Mouse (Mus musculus): ENCODE measurements around the gene Med25.
A peak's percentile ranks its signal among the peaks of the same experiment; 100 is the strongest.

Med25 gene

GRCm38 (mm10) chr7:44892276-44892921, at the start of gene Med25:
TSS of gene Med25 (minus strand) at chr7:44892712.
- DNase-seq, result peak; percentile 95

DNA sequence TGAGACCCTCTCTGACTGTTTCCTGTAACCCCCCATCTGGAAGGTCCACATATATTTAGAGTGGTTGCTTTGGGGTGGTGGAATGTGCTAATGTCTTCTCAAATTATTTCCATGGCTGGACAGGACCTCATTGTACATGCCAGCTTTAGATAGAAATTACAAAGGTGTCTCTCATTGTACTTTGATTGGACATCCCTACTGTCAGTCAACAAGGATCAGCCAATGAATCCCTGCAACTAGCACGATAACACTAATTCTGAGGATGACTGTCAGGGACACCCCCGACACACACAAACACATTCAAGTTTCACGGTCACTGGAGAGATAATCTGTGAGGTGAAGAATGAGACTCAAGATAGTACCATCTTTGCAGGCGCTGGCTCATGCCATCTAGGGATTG, 46.2 kb upstream of the Med25 start:
- no peak for DNase-seq

DNA sequence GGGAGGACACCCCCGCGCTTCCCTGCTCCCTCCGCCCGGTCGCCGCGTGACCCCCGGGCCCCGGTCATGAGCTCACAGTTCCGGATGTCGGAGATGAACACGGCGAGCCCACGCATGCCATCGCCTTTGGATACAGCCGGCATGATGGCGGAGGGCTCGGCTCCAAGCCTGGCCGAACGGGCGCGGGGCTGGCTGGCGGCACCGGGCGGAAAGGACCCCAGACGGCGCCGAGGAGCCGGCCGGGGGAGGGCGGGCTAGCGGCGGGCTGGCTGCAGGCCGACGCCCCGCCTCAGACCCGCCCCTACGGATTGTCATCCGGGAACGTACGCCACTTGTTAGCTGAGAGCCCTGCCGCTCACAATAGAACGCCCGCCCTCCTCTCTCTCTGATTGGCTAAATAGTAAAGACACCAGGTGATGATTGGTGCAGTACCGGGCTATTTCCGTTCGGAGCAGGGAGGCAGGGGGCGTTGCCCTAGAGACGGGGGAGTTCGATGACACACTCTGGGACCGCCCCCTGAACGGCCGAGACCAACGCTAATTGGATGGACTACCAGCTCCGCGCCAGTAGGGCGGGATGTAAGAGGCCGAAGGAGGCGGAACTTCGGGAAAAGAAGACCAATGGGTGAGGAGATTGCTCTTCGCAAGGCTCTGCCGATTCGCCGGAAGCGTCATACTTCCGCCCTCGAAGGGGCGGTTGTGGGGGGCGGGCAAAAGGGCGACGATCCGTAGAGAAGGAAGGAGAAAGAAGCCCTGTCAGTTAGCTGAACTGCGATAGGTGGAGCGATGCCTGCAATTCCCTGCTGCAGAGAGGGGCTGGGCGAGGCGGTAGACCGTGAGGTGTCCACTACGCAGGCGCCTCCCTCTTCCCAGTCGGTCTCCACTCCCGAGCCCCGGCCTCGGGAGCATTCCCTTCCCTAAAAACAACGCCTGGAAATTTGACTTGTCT, 37.0 kb upstream of the Med25 start, which contains the start of gene Ap2a1:
Ap2a1 (minus strand) TSS at position 293 of the 948 bp plus-strand sequence.
- DNase-seq, result peak; percentile 99

GRCm38 (mm10) chr7:44928570-44928969, 36.1 kb upstream of the Med25 start:
- DNase-seq, result no peak

DNA sequence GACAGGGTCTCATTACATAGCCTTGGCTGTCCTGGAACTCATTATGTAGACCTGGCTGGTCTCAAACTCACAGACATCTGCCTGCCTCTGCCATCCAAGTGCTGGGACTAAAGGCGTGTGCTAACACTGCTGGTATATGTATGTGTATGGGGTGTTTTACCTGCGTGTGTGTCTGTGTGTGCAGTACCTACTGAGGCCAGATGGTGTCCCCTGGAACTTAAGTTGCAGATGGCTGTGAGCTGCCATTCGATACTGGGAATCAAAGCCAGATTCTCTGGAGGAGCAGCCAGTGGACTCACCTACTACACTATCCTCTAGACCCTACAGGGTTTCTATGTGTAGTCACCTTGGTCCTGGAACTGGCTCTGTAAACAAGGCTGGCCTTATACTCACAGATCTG, 33.0 kb upstream of the Med25 start:
- DNase-seq, result peak; percentile 49

GRCm38 (mm10) chr7:44922530-44922929, 30.0 kb upstream of the Med25 start:
- DNase-seq, result no peak

DNA sequence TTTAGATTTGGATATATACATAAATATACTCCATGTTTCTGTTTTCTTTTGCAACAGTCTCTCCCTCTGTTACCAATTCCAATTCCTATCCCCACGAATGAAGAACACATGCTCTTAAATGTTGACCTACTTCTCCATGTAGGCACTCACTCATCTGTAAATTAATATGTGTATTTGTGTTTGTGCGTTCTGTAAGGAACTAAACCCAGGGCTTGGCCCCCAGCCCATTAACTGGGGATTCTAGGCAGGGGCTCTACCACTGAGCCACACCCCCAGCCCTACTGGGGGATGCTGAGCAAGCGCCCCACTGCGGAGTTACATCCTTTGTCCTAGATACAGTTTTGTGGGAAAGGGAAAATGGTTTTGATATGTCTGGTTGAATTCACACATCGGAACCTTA, 26.6 kb upstream of the Med25 start:
- no peak for DNase-seq

GRCm38 (mm10) chr7:44918219-44918618, 25.7 kb upstream of the Med25 start:
- no peak for DNase-seq

DNA sequence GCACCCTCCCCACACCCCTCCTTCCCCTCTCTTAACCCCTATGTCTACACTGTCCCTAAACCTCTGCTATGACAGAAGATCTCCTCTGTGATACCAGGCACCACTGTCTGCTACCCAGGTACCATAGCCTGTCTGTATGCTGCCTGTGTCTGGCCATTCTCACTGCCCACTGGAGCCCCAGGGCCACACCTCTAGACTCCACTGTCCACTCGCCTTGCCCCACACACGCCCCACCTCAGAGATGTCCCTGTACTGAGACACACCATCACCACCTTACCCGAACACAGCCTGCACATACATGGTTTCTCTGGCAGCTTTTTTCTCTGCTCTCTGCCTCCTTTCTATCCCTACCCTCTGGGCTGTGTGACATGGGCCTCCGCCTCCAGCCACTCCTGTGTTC, 24.4 kb upstream of the Med25 start:
- DNase-seq, result no peak

- DNase-seq, result no peak
Observed at GRCm38 (mm10) chr7:44916191-44916590, 23.7 kb upstream of the Med25 start.

- DNase-seq, result no peak
Observed at GRCm38 (mm10) chr7:44915314-44915713, 22.8 kb upstream of the Med25 start.

DNA sequence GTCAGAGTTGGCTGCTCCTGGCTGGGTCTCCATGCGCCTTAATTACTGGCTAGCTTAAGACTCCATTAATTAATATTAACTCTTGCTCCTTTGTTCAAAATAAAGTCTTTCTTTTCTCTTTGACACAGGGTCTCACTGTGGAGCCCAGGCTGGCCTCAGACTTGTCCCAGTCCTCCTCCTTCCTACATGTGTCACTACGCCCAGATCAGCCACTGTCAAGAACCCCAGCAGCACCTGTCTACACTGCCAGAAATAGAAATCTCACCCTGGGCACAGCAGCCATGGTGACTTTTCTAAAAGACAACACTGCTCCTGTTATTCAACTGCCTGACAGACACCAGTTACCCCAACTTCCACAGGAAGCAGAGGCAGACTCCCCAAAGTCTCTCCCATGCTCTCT, 21.9 kb upstream of the Med25 start:
- DNase-seq, result no peak

- DNase-seq, result no peak
Observed at GRCm38 (mm10) chr7:44908706-44909476, 16.4 kb upstream of the Med25 start.

DNA sequence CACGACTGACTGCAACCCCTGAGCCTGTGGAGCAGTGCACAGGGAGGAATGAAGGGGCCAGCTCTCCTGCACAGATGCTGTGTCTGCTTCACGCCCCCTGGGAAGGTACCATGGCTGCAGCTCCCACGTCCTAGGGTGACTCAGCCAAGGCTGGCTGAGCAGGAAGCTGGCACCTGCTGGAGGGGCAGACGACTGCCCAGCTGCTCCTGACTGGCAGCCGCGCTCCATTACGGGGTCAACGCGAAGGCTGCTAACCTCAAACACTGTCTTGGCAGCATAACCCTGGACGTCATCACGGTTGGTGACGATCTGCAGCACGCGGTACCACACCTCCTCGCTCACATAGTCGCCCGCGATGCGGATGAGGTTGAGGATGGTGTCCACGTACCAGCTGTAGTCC, 12.9 kb upstream of the Med25 start:
- no peak for DNase-seq

- DNase-seq, result peak; percentile 48
Observed at GRCm38 (mm10) chr7:44901230-44901722, 8.8 kb upstream of the Med25 start.

GRCm38 (mm10) chr7:44900632-44901031, 8.1 kb upstream of the Med25 start:
- DNase-seq, result no peak

DNA sequence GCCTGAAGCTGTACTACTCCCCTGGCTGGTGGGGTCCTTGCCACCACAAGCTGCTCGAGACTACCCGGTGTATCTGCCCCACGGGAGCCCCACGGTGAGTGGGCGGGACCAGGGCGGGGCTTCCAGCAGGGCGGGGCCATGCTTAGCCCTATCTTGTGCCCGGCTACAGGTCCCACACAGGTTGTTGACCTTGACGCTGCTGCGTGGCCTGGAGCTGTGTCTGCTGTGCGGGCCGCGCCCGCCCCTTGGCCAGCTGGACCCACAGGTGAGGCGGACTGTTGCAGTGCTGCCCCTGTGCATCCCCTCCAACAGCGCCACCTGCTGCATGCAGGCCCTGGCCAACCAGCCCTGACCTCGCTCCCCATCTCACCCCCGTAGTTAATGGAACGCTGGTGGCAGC, 6.1 kb upstream of the Med25 start:
- DNase-seq, result peak; percentile 58

DNA sequence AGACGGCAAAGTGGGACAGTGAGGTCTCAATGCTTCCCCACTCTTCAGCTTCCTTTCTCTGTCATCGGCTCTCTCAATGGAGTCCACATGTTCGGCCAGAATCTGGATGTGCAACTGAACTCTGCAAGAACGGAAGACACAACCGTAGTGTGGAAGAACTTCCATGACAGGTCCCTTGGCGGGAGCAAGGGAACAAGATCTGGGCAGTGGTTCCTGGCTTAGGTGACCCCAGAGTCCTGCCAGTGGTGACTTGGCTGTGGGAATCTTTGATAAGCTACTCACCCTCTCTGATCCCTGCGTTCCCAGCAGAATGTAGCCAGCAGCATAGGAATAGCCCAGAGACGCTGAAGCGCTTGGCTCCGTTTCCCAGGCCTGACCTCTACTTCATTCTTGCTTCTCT, 4.0 kb upstream of the Med25 start:
- no peak for DNase-seq

GRCm38 (mm10) chr7:44895593-44896434, 3.3 kb upstream of the Med25 start, which contains the start of gene Fuz:
TSS of gene Fuz (plus strand) at chr7:44896079.
- DNase-seq, result peak; percentile 92

GRCm38 (mm10) chr7:44895206-44895592, 2.7 kb upstream of the Med25 start:
- DNase-seq, result no peak

DNA sequence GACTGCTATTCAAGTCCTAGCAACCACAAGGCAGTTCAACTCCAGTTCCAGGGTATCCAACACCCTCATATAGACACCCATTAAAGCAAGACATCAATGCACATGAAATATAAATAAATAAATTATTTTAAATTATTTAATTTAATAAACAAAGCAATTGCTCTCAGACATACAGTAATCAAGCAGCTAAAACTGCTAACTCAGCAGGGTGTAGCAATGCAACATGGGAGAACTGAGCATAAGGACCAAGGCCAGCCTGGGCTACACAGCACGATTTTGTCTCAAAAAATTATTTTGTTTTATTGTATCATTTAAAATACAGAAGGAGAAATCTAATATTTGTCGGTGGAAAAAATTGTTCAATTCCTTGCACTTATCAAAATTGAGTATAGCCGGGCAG, 1.7 kb upstream of the Med25 start:
- DNase-seq, result no peak

GRCm38 (mm10) chr7:44893197-44893596, 685 bp upstream of the Med25 start:
- no peak for DNase-seq

All from kidney, adult 18-20 months (tissue).